Mouse (Mus musculus): ENCODE measurements around the gene Cpt1a. TPM values are rescaled to one million over a fixed set of nuclear protein-coding genes. Genes with fewer than 3 reads are reported as not detected.

Cpt1a gene
- polyA plus RNA-seq, 1 experiment from 2014 or later, result 23.8 TPM

DNA sequence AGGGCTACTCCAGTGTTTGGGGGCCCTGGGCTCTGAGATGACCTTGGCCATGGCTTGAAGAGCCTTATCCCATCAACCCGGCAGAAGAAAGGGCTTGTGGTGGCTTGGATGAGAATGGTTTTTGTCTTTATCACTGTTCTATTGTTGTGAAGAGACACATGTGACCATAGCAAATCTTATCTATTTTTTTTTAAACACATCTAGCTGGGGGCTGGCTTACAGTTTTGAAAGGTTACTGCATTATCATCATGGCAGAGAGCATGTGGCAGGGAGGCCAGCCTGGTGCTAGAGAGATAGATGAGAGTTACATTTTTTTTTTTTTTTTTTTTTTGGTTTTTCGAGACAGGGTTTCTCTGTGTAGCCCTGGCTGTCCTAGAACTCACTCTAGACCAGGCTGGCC, 109.8 kb downstream of the Cpt1a start:
- no peak for ATAC-seq (ENCODE audit: extremely low read depth, insufficient number of reproducible peaks, low FRiP score, low TSS enrichment)
- 58% methylated on average over 2 of the region's 2 CpGs for WGBS
- no peak overlapping the region for H3K4me2 ChIP-seq

GRCm38 (mm10) chr19:3434124-3434523, 112.0 kb downstream of the Cpt1a start:
- Histone ChIP-seq H3K9me3 (no peaks in the 10 kb centered on the region), H3K4me1 (0 out of 2 replicates have a peak, but pooled peaks cover 3% of the 10 kb centered on the region), H3K9ac (no peak overlapping the region), H3K4me2 (no peak overlapping the region), H3K27ac (replicated peaks) (no peak overlapping the region), H3K27me3 (replicated peaks) (peaks cover 9% of the 10 kb centered on the region), H3K36me3 (no peaks in the 10 kb centered on the region), H3K4me3 (no peak overlapping the region)
- WGBS, result 40% methylated on average over 4 of the region's 4 CpGs
- no peak for ATAC-seq (ENCODE audit: extremely low read depth, insufficient number of reproducible peaks, low FRiP score, low TSS enrichment)

More for the DNA sequence above, 109.8 kb downstream of the Cpt1a start:
- H3K4me3 ChIP-seq, result no peak overlapping the region
- H3K9me3 ChIP-seq, result no peaks in the 10 kb centered on the region
- H3K27me3 ChIP-seq (replicated peaks), result no peaks in the 10 kb centered on the region; the same call in 1 of the 2 replicates
- H3K27ac ChIP-seq (replicated peaks), result no peak overlapping the region
- H3K9ac ChIP-seq, result no peak overlapping the region
- H3K4me1 ChIP-seq, result 0 out of 2 replicates have a peak, but pooled peaks cover 3% of the 10 kb centered on the region
- no peaks in the 10 kb centered on the region for H3K36me3 ChIP-seq

GRCm38 (mm10) chr19:3434641-3435040, 112.5 kb downstream of the Cpt1a start:
- Histone ChIP-seq H3K4me2 (no peak overlapping the region), H3K9me3 (no peaks in the 10 kb centered on the region), H3K36me3 (no peaks in the 10 kb centered on the region), H3K4me3 (no peak overlapping the region), H3K27me3 (replicated peaks) (peaks cover 15% of the 10 kb centered on the region), H3K9ac (no peak overlapping the region), H3K27ac (replicated peaks) (no peak overlapping the region), H3K4me1 (0 out of 2 replicates have a peak, but pooled peaks cover 3% of the 10 kb centered on the region)
- no peak for ATAC-seq (ENCODE audit: extremely low read depth, insufficient number of reproducible peaks, low FRiP score, low TSS enrichment)
- WGBS, result 40% methylated on average over 4 of the region's 4 CpGs

Small RNAs within 50 kb of the gene (microRNA-seq; reads per million reads assigned to microRNA genes)
- gene Mir6984, result not detected

Other genes with a start within 250 kb of the Cpt1a start
- 93.0 and 103 TPM in 2 replicates for gene Mrpl21, start 39.4 kb upstream of the Cpt1a start, polyA plus RNA-seq (2015; fragmentation: Nextera tagmentation; extraction: Ambion mirVana)
- gene Ighmbp2, start 39.3 kb upstream of the Cpt1a start, polyA plus RNA-seq (2015; fragmentation: Nextera tagmentation; extraction: Ambion mirVana), result 5.8 TPM in 2 replicates
- 0.57 and 0.75 TPM in 2 replicates for gene Tesmin, start 66.5 kb downstream of the Cpt1a start, polyA plus RNA-seq (2015; fragmentation: Nextera tagmentation; extraction: Ambion mirVana)
- gene Gal, start 92.2 kb downstream of the Cpt1a start, polyA plus RNA-seq (2015; fragmentation: Nextera tagmentation; extraction: Ambion mirVana), result 5.5 and 7.0 TPM in 2 replicates

Data from heart, embryonic 13.5 days (tissue).